Mouse (Mus musculus) G1E (cell line): ENCODE data around the gene Clec14a. TPM values are rescaled to one million over a fixed set of nuclear protein-coding genes. Genes with fewer than 3 reads are reported as not detected.

Source experiments
- ATAC-seq: 2 replicates; pipeline ENCODE4 v1.8.0; 2016; ENCODE audit warnings: mild to moderate bottlenecking; ENCODE audit not compliant: insufficient number of reproducible peaks, poor library complexity, low FRiP score, severe bottlenecking; ENCODE audit errors: extremely low read depth
- DNase-seq: peaks from one replicate; pipeline ENCODE4 v3.0.0; 2012; ENCODE audit warnings: low spot score
- H3K27me3 ChIP-seq: 2 replicates; pipeline ENCODE4 v1.6.1; 2012; ENCODE audit warnings: mild to moderate bottlenecking, low read length, inconsistent platforms; ENCODE audit not compliant: insufficient read depth
- H3K36me3 ChIP-seq: replicated peaks from 2 replicates; pipeline ENCODE3; 2012; ENCODE audit warnings: mild to moderate bottlenecking, inconsistent platforms
- H3K4me1 ChIP-seq: 2 replicates; pipeline ENCODE4 v1.6.1; 2012; ENCODE audit warnings: low read depth, low read length, inconsistent platforms, mixed read lengths; ENCODE audit not compliant: insufficient read depth
- H3K4me3 ChIP-seq: 2 replicates; pipeline ENCODE4 v1.5.1; 2012; ENCODE audit warnings: low read depth, mild to moderate bottlenecking, inconsistent platforms, low read length, moderate library complexity, mixed read lengths
- H3K9me3 ChIP-seq: replicated peaks from 2 replicates; pipeline ENCODE4 v1.6.1; 2012; ENCODE audit warnings: inconsistent platforms
- CTCF ChIP-seq: IDR thresholded peaks from 2 replicates; pipeline ENCODE4 v1.5.1; 2012; ENCODE audit warnings: low read depth, low read length, inconsistent platforms, mixed read lengths
- GATA1 ChIP-seq: IDR thresholded peaks from 2 replicates; pipeline ENCODE4 v1.6.1; 2012; ENCODE audit warnings: borderline replicate concordance, low read length, inconsistent platforms, mixed read lengths
- GATA2 ChIP-seq: IDR thresholded peaks from 2 replicates; pipeline ENCODE4 v1.6.1; 2012; ENCODE audit warnings: low read depth, low read length, inconsistent platforms, borderline replicate concordance
- POLR2AphosphoS5 ChIP-seq: IDR thresholded peaks from 2 replicates; pipeline ENCODE4 v1.6.1; 2012; ENCODE audit warnings: low read depth, low read length, inconsistent platforms; ENCODE audit not compliant: insufficient replicate concordance
- TAL1 ChIP-seq: conservative IDR thresholded peaks from 2 replicates; pipeline ENCODE4 v1.6.1; 2012; ENCODE audit warnings: low read depth, low read length, inconsistent platforms, mixed read lengths
- polyA plus RNA-seq: library from polyadenylated mRNA; stranded (reverse); fragments of >175 nt; gene quantifications from 2 replicates; pipeline ENCODE4 v1.2.3, GENCODE M21; 2012
- total RNA-seq, 2 experiments: library from RNA; stranded (forward) in 1 of 2; stranded (reverse) in 1 of 2; fragments of 200-1000 nt in 1 of 2; fragments of >200 nt in 1 of 2; fragmentation: Nextera tagmentation in 1 of 2; gene quantifications; 2 replicates each; pipeline ENCODE4 v1.2.3; 2014 to 2017

The Clec14a gene
- total and polyA plus RNA-seq, 3 experiments: 0.16 TPM; not detected in 2

DNA sequence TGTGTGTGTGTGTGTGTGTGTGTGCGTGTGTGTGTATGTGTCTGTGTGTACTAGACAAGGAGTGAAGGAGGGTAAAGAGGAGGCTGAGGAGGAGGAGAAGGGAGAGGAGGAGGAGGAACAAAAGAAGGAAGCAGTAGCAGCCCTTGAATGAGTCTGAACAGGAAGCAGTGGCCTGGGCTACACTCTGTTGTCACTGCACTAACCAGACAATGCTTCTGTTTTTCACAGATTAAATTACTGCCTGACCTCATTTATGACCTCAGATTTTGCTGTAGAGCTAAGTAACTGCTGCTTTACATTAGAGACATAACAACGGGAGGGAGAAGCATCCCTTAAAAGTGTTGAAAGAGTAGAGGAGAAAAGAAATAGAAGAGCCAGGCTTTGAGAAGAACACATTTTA is 52.9 kb downstream of the Clec14a start:
- no peaks in the 10 kb centered on the region for H3K36me3 ChIP-seq
- peaks cover 9% of the 10 kb centered on the region; the same call in 1 of the 2 replicates for H3K27me3 ChIP-seq
- ATAC-seq (no peak), DNase-seq (no peak)
- H3K4me3 ChIP-seq: no peak overlapping the region
- peaks cover 26% of the 10 kb centered on the region for H3K9me3 ChIP-seq
- no peaks in the 10 kb centered on the region for H3K4me1 ChIP-seq
- TF ChIP-seq CTCF (no peak), TAL1 (no peak), GATA2 (no peak), GATA1 (no peak), POLR2AphosphoS5 (no peak)

Other genes with a start within 250 kb of the Clec14a start
- gene Sstr1, start 57.5 kb downstream of the Clec14a start, total RNA-seq (2014; fragmentation: Nextera tagmentation): not detected in 2 replicates
- gene Sstr1, start 57.5 kb downstream of the Clec14a start, total RNA-seq (2017): not detected in 2 replicates
- gene Sstr1, start 57.5 kb downstream of the Clec14a start, polyA plus RNA-seq: not detected in 2 replicates